Mouse (Mus musculus) E14TG2a.4 (cell line): ENCODE data around the gene Tie1.

Experiments
- CTCF ChIP-seq: conservative IDR thresholded peaks from 2 replicates; pipeline ENCODE4 v1.5.1; 2014; ENCODE audit warnings: low read length
- NANOG ChIP-seq: IDR thresholded peaks from 2 replicates; pipeline ENCODE4 v1.6.1; 2014; ENCODE audit warnings: borderline replicate concordance, low read length, mixed read lengths

GRCm38 (mm10) chr4:118471281-118471680, 18.6 kb downstream of the Tie1 start:
- TF ChIP-seq CTCF (no peak), NANOG (no peak)
